Mouse (Mus musculus): ENCODE results near the gene Cyp4a14.
"Not testable (repeated sequence)": the region's sequence is repeated elsewhere in the genome, so short reads cannot be mapped to it uniquely, and the experiment has no call there.

Gene Cyp4a14

GRCm38 (mm10) chr4:115496001-115496400 is at the start of gene Cyp4a14:
Gene Cyp4a14, minus strand, starts transcription at chr4:115496142.
- no peak for DNase-seq (ENCODE audit: low spot score in 2 of 2)

GRCm38 (mm10) chr4:115545101-115545500 is 49.2 kb upstream of the Cyp4a14 start:
- no peak for DNase-seq (ENCODE audit: low spot score in 2 of 2)

- no peak for DNase-seq (ENCODE audit: low spot score in 2 of 2)
Measured at GRCm38 (mm10) chr4:115521766-115522165, 25.8 kb upstream of the Cyp4a14 start.

GRCm38 (mm10) chr4:115519444-115519843 is 23.5 kb upstream of the Cyp4a14 start:
- DNase-seq (ENCODE audit: low spot score in 2 of 2), result no peak

- DNase-seq (ENCODE audit: low spot score in 2 of 2), result not testable (repeated sequence)
Measured at GRCm38 (mm10) chr4:115518000-115518399, 22.1 kb upstream of the Cyp4a14 start, which contains the start of gene Cyp4a10. Gene Cyp4a10, plus strand, starts transcription at chr4:115518264.

GRCm38 (mm10) chr4:115513964-115514363 is 18.0 kb upstream of the Cyp4a14 start:
- DNase-seq (ENCODE audit: low spot score in 2 of 2), result not testable (repeated sequence)

GRCm38 (mm10) chr4:115497466-115497865 is 1.5 kb upstream of the Cyp4a14 start:
- DNase-seq (ENCODE audit: low spot score in 2 of 2), result no peak

- DNase-seq (ENCODE audit: low spot score in 2 of 2), result no peak
Measured at GRCm38 (mm10) chr4:115481006-115481652, 14.8 kb downstream of the Cyp4a14 start.

- DNase-seq (ENCODE audit: low spot score in 2 of 2), result not testable (repeated sequence)
Measured at GRCm38 (mm10) chr4:115476051-115476450, 19.9 kb downstream of the Cyp4a14 start.

GRCm38 (mm10) chr4:115473585-115473984 is 22.4 kb downstream of the Cyp4a14 start:
- DNase-seq (ENCODE audit: low spot score in 2 of 2), result not testable (repeated sequence)

- no peak for DNase-seq (ENCODE audit: low spot score in 2 of 2)
Measured at GRCm38 (mm10) chr4:115452304-115452703, 43.6 kb downstream of the Cyp4a14 start, which contains the start of gene Cyp4a30b. Gene Cyp4a30b, plus strand, starts transcription at chr4:115452604.

GRCm38 (mm10) chr4:115450577-115451137 is 45.3 kb downstream of the Cyp4a14 start:
- DNase-seq (ENCODE audit: low spot score in 2 of 2), result no peak

All from frontal cortex, postnatal 14 days (tissue).